Mouse (Mus musculus) lung, embryonic 15.5 days (tissue): ENCODE measurements around the gene Stk36. TPM values are rescaled to one million over a fixed set of nuclear protein-coding genes. Genes with fewer than 3 reads are reported as not detected.
A peak's percentile ranks its signal among the peaks of the same experiment; 100 is the strongest.

Experiments used
- ATAC-seq: fragments of 200-750 bp; cut with Nextera tagmentation; 2 replicates; pipeline ENCODE4 v1.8.0; 2017; ENCODE audit warnings: moderate number of reproducible peaks, borderline replicate concordance; ENCODE audit not compliant: low FRiP score, low TSS enrichment; ENCODE audit errors: extremely low read depth
- H3K27ac ChIP-seq: fragments of 300-500 bp; sonication (generic); 2 replicates; pipeline ENCODE4 v1.5.1; 2015; ENCODE audit warnings: moderate library complexity, mild to moderate bottlenecking, inconsistent platforms
- H3K27me3 ChIP-seq: fragments of 300-500 bp; sonication (generic); 2 replicates; pipeline ENCODE4 v1.6.1; 2015; ENCODE audit warnings: inconsistent platforms
- H3K36me3 ChIP-seq: fragments of 300-500 bp; sonication (generic); 2 replicates; pipeline ENCODE4 v1.6.1; 2015; ENCODE audit warnings: inconsistent platforms
- H3K4me1 ChIP-seq: fragments of 300-500 bp; sonication (generic); 2 replicates; pipeline ENCODE4 v1.6.1; 2015; ENCODE audit warnings: inconsistent platforms
- H3K4me2 ChIP-seq: fragments of 300-500 bp; sonication (generic); 2 replicates; pipeline ENCODE4 v1.6.1; 2015; ENCODE audit warnings: inconsistent platforms, mild to moderate bottlenecking, moderate library complexity
- H3K4me3 ChIP-seq: fragments of 300-500 bp; sonication (generic); 2 replicates; pipeline ENCODE4 v1.5.1; 2015; ENCODE audit warnings: mild to moderate bottlenecking, inconsistent platforms
- H3K9ac ChIP-seq: fragments of 300-500 bp; sonication (generic); 2 replicates; pipeline ENCODE4 v1.6.1; 2015; ENCODE audit warnings: inconsistent platforms
- H3K9me3 ChIP-seq: fragments of 300-500 bp; sonication (generic); 2 replicates; pipeline ENCODE4 v1.6.1; 2016; ENCODE audit warnings: inconsistent platforms
- WGBS: fragments of 180-500 bp; shearing (Covaris S2); methylation state at CpG from one replicate; pipeline ENCODE4 v1.1.7; 2015; 5-methylcytosine and 5-hydroxymethylcytosine counted together
- polyA plus RNA-seq: library from polyadenylated mRNA; unstranded; fragments of >200 nt; fragmentation: Nextera tagmentation; extraction: Ambion mirVana; gene quantifications from 2 replicates; pipeline ENCODE4 v1.2.1, GENCODE M21; 2015

The Stk36 gene
- polyA plus RNA-seq, result 7.8 and 8.9 TPM in 2 replicates

DNA sequence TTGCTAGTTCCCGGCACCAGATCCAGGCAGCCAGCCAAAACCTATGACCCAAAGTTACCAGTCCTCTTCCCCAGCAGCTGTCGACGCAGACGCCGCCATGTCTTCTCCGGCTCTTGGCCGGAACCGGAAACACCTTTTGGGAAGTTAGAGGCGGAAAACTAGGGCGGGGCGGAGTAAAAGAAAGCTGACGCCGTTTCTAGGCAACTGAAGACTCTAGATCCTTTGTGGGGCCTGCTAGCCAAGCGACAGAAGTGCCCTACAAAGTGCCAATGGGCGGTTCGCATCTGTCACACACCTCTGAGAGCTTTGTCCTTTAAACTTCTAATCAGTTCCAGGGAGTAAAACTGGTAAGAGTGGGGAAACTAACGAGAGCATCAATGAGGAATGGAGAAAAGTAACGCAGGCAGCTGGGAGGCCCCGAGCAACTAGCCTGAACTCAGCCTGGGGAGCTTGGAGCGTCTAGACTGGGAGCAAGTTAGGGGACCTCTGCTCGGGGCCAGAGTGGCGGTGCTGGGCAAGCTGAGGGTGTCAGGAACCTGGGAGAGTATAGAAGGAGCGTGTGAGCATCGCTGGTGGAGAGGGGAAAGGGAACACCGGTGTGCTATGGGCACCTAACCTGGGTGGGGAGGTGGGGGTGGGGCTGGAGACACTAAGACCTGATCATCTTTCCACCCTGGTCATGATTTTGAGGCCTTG, at the start of gene Stk36, which contains the start of gene Rnf25:
Gene Stk36, plus strand, starts transcription at position 179 of the 696 bp plus-strand sequence.
Gene Rnf25, minus strand, starts transcription at position 131 of the 696 bp plus-strand sequence.
- Histone ChIP-seq H3K4me2 (peak within 1 kb of the TSS; percentile 83), H3K4me3 (peak within 1 kb of the TSS; percentile 95), H3K9me3 (no peaks in the 10 kb centered on the region), H3K9ac (peak within 1 kb of the TSS; percentile 89), H3K4me1 (peaks cover 16% of the 10 kb centered on the region), H3K27ac (peak within 1 kb of the TSS; percentile 63), H3K27me3 (no peaks in the 10 kb centered on the region), H3K36me3 (peaks cover 21% of the 10 kb centered on the region)
- WGBS, result 8% methylated on average over 25 of the region's 25 CpGs
- peak; percentile 91 for ATAC-seq

DNA sequence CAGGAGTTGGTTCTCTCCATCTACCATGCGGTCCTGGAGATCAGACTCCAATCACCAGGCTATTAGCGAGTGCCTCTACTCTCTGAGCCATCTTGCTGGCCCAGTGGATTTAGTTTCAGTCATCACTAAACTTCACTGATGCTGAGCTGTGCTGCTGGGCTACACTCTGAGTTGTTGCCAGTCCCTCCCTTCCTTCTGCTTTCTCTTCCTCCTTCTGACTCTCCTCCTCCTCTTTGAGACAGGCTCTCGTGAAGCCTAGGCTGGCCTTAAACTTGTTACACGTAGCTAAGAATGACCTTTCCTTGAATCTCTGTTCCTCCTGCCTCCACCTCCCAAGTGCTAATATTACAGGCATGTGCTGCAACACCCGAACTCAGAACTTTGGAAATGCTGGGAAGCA, 42.2 kb upstream of the Stk36 start:
- WGBS, result 75% methylated on average over 5 of the region's 5 CpGs
- H3K4me3 ChIP-seq, result no peak overlapping the region
- no peak overlapping the region for H3K9ac ChIP-seq
- peaks cover 7% of the 10 kb centered on the region; the same call in 1 of the 2 replicates for H3K36me3 ChIP-seq
- no peak overlapping the region for H3K27ac ChIP-seq
- H3K4me2 ChIP-seq, result no peak overlapping the region
- ATAC-seq, result no peak
- no peaks in the 10 kb centered on the region for H3K27me3 ChIP-seq
- no peaks in the 10 kb centered on the region for H3K4me1 ChIP-seq
- H3K9me3 ChIP-seq, result no peaks in the 10 kb centered on the region

DNA sequence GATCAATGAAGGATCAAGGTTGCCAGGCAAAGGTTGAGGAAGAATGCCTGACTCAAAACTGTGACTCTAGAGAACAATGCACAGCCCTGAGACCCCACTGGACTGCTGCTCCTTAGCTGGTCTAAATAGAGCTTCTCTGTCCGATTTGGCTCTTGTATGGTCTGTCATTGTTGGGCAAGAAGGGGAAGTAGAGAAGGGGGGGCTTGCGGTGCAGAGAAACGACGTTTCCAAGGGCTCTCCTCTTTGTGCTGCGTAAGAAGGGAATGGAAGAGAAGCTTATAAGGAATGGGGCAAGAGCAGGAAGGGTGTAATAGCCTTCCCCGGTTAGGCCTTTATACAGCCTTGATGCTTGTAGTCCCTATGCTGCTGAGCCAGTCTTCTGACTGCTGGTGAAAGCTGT, 35.4 kb upstream of the Stk36 start:
- H3K4me2 ChIP-seq, result no peak overlapping the region
- no peak overlapping the region for H3K27ac ChIP-seq
- no peaks in the 10 kb centered on the region for H3K27me3 ChIP-seq
- H3K4me1 ChIP-seq, result no peaks in the 10 kb centered on the region
- WGBS, result 90% methylated on average over 6 of the region's 6 CpGs
- H3K36me3 ChIP-seq, result peaks cover 61% of the 10 kb centered on the region
- ATAC-seq, result no peak
- no peak overlapping the region for H3K4me3 ChIP-seq
- H3K9me3 ChIP-seq, result no peaks in the 10 kb centered on the region
- H3K9ac ChIP-seq, result no peak overlapping the region

DNA sequence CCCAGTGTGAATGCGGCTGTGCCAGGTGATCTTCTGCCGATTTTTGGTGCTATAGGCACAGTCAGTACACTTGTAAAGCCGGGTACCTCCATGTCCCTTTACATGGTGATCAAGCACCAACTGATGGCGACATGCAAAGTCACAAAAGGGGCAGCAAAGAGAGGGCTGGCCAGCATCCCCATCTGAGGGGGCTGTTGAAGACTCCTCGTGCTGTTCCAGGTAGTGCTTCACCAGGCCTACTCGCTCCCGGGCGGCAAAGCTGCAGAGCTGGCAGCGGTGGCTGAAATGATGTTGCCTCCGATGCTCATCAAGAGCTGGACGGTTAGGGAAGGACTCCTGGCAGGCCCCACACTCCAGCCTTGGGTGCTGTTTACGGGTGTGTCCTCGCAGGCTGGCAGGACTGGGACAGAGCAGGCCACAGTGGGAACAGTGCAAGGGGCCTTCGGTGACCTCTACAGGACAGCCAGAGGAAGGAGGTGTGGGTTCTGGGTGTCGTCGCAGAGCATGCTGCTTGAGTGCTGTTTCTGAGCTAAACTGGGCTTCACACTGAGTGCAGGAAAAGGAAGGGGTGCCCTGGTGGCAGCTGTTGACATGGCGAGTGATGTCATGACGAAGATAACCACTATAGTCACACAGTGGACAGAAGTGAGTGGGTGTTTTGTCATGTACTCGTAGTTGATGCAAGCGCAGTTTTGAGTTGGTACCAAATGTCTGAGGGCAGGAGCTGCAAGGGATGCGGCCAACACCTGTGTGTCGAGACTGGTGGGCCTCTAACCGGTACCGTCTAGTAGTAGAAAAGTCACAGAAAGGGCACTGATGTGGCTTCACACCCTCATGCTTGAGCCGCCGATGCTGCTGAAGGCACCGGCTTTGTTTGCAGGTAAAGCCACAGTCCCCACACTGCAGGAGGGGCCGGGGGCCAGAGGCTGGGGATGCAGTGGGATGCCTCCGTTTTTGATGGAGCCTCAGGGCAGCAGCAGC, 31.2 kb upstream of the Stk36 start:
- Histone ChIP-seq H3K36me3 (peaks cover 86% of the 10 kb centered on the region), H3K4me1 (no peaks in the 10 kb centered on the region), H3K9ac (no peak overlapping the region), H3K4me2 (no peak overlapping the region), H3K4me3 (no peak overlapping the region), H3K27me3 (no peaks in the 10 kb centered on the region), H3K27ac (no peak overlapping the region), H3K9me3 (no peaks in the 10 kb centered on the region)
- 92% methylated on average over 29 of the region's 29 CpGs for WGBS
- no peak for ATAC-seq

DNA sequence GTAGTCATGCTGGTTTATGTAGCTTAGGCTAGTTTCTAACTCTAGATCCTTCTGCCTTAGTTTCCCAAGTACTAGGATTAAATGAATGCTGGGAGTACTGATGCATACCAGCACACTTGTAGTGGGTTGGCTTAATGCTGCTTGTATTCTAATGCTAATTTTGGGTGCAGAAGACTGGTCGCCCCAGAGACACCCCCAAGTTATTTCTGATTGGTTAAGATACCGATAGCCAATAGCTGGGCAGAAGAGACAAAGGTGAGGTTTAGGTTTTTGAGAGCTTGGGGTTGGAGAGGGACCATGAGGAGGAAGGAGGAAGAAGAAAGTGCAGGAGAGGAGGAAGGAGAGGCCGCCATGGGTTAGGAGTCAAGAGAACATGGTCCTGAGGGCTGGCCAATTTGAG, 18.6 kb upstream of the Stk36 start:
- H3K4me3 ChIP-seq, result no peak overlapping the region
- no peaks in the 10 kb centered on the region for H3K27me3 ChIP-seq
- no peak overlapping the region for H3K4me2 ChIP-seq
- 86% methylated on average over 3 of the region's 3 CpGs for WGBS
- no peak for ATAC-seq
- peaks cover 34% of the 10 kb centered on the region for H3K36me3 ChIP-seq
- no peak overlapping the region for H3K27ac ChIP-seq
- H3K4me1 ChIP-seq, result peaks cover 15% of the 10 kb centered on the region
- H3K9me3 ChIP-seq, result no peaks in the 10 kb centered on the region
- H3K9ac ChIP-seq, result no peak overlapping the region

DNA sequence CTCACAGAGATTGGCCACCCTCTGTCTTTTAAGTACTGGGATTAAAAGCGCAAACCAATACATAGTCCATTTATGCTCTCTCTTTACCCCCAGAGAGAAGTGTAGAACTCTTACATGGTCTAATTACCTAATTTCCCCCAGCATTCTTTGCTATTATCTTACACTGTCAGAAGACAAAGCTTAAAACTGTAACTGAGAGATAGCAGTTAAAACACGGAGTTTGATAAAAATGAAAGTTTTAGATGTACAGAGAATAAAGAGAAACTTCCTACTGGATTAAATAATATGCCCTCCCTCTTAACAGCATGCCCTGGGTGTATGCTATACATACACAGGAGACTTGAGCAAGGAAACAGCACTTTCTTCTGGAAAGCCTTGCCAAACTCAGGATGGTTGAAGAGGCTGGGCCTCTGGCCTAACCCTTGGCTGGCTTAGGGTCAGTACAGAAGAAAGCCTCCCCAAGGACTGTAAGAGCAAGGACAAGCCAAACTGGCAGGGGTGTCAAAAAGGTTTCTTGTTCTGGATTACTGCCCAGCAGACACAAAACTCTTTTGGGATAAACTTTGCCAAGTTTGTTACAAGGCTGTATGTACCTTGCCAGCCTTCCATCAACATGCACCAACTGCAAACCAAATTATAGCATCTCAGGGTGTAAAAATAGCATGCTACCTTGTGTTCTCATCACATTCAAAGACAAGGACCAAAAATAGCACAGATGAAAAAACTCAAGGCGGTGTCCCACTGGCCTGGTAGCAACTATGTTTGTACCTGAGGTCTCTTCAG, 16.4 kb upstream of the Stk36 start:
- Histone ChIP-seq H3K4me2 (no peak overlapping the region), H3K27ac (no peak overlapping the region)

DNA sequence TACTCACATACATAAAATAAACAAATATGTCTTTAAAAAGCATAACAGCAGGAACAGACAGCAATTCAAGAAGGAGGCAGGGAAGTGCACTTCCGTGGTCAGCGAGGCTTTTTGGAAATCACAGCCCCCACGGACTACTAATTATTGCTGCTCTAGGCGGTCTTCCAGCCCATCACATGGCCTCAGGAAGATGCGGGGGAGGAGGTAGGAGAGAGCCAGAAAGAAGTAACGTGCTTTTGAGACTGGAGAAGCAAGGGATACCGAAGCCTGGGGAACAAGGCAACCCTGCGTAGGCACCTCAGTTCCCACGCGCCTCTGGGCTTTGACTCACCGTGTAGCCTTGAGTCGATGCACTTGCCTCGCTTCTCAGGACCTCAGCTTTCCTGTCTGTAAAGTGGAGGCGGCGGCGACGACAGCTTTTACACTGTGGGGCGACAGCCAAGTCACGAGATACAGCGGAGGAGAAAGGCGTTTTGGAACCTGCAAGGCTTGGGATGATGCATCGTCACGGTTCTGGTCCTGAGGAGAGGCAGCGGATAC, 13.9 kb upstream of the Stk36 start:
- Histone ChIP-seq H3K4me1 (peaks cover 21% of the 10 kb centered on the region), H3K4me3 (peak overlapping the region; percentile 90), H3K9ac (peak overlapping the region; percentile 77), H3K27me3 (no peaks in the 10 kb centered on the region), H3K27ac (peak overlapping the region; percentile 77), H3K4me2 (peak overlapping the region; percentile 87), H3K9me3 (no peaks in the 10 kb centered on the region), H3K36me3 (peaks cover 41% of the 10 kb centered on the region)
- 2% methylated on average over 24 of the region's 24 CpGs for WGBS
- 0 out of 2 replicates have a peak, but pooled peaks have one; percentile 0 for ATAC-seq

More for the DNA sequence above, 16.4 kb upstream of the Stk36 start:
- H3K9ac ChIP-seq, result no peak overlapping the region
- ATAC-seq, result no peak
- 90% methylated on average over 3 of the region's 3 CpGs for WGBS
- peaks cover 22% of the 10 kb centered on the region for H3K36me3 ChIP-seq
- no peak overlapping the region for H3K4me3 ChIP-seq
- H3K9me3 ChIP-seq, result no peaks in the 10 kb centered on the region
- H3K4me1 ChIP-seq, result peaks cover 21% of the 10 kb centered on the region
- no peaks in the 10 kb centered on the region for H3K27me3 ChIP-seq

DNA sequence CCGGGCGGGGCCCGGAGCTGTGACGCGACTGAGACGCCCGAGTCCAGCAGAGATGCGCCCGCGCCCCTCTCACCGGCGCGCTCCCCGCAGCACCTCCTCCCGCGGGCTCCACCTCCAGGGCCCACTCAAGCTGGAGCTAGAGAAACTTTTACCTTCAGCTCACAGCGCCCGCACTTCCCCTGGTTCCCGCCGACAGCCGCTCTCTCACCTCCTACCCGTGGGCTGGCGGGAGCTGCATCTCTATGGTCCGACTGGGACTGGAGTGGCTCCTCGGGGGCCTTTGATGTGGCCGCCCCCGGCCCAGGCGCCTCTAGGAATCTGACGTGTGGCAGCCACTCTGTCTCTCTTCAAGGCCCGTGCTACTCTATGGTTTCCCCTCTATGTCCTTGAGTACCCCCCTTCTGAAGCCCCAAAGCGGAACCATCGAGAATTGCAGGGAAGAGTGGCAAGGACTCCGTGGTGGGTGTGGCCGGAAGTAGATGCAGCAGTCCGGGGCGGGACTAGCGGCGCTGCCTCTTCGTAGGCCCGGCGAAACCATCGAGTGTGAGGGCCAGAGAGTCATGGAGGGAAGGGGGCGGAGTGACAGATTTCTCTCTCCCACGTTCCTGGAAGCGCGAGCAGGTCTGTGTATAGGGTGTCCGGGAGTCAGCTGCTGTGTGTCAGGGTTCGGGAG, 13.3 kb upstream of the Stk36 start, which contains the start of the genes Zfp142 and Bcs1l:
Gene Zfp142, minus strand, starts transcription at position 474 of the 673 bp plus-strand sequence.
Gene Bcs1l, plus strand, starts transcription at position 517 of the 673 bp plus-strand sequence.
- H3K9me3 ChIP-seq, result no peaks in the 10 kb centered on the region
- H3K36me3 ChIP-seq, result peaks cover 43% of the 10 kb centered on the region
- peak within 1 kb of the TSS; percentile 80 for H3K9ac ChIP-seq
- H3K4me3 ChIP-seq, result peak within 1 kb of the TSS; percentile 90
- WGBS, result under 1% methylated on average over 48 of the region's 48 CpGs
- H3K4me1 ChIP-seq, result peaks cover 21% of the 10 kb centered on the region
- peak; percentile 99 for ATAC-seq
- H3K4me2 ChIP-seq, result peak within 1 kb of the TSS; percentile 87
- peak within 1 kb of the TSS; percentile 77 for H3K27ac ChIP-seq
- no peaks in the 10 kb centered on the region for H3K27me3 ChIP-seq

DNA sequence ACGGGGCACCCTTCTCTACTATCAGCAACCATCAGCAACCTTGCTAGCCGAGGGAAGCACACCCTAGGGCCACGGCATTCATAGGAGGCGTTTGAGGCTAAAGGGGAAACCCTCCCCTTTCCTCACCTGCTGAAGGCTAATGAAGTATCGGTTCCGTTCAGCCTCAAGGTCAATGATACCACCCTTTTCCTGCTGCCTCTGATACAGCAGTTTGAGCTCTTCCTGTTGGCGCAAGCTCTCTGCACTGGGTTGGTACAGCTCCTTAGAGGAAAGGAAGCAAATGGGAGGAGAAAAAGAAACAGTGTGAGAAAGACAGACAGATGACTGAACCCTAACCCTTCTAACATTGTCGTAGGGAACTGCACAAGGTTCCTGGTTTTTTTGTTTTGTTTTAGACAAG, 6.8 kb upstream of the Stk36 start:
- Histone ChIP-seq H3K27me3 (no peaks in the 10 kb centered on the region), H3K4me1 (no peaks in the 10 kb centered on the region), H3K36me3 (peaks cover 82% of the 10 kb centered on the region), H3K9ac (no peak overlapping the region), H3K4me2 (no peak overlapping the region), H3K27ac (no peak overlapping the region), H3K9me3 (no peaks in the 10 kb centered on the region), H3K4me3 (no peak overlapping the region)
- no peak for ATAC-seq
- WGBS, result 75% methylated on average over 8 of the region's 8 CpGs

DNA sequence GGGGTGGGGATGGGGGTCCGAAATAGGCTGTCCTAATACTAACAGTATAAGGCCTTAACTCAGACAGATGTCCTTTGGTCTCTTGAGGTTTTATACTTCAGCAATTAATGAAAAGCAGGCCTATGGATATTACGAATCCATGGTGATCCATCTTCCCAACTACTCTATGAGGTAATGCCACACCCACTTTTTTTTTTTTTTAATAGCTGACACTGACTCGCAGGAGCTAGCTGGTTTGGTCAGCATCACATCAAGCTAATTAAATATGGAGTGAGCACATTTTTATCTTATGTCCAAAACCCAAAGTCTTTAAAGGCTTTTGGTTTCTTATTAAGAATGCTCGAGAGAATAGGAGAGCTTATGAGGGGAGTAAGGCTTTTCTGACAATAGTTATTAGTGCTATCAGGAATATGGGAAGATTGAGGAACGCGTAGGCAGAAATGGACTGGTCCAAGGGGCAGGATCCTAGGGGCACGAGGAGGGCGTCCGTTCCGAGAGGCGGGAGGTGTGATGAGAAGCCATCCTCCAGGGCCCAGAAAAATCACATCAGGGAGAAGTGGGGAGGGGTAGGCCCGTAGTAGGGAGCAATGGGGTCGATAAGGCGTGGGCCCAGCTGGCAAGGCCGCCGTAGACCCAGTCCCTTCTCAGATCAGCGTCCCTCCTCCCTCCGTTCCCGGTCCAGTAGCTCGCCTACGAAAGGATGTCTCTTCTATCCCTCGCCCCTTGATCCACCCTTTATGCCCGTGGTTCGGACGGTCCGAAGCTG, 561 bp upstream of the Stk36 start:
- no peaks in the 10 kb centered on the region for H3K9me3 ChIP-seq
- H3K4me3 ChIP-seq, result peak overlapping the region; percentile 95
- H3K9ac ChIP-seq, result peak overlapping the region; percentile 89
- H3K27ac ChIP-seq, result peak overlapping the region; percentile 63
- H3K4me1 ChIP-seq, result peaks cover 16% of the 10 kb centered on the region
- 7% methylated on average over 26 of the region's 26 CpGs for WGBS
- peak overlapping the region; percentile 83 for H3K4me2 ChIP-seq
- H3K27me3 ChIP-seq, result no peaks in the 10 kb centered on the region
- peak; percentile 54 for ATAC-seq
- peaks cover 26% of the 10 kb centered on the region for H3K36me3 ChIP-seq
